Mouse (Mus musculus) skeletal muscle tissue, postnatal 0 days (tissue): ENCODE data around the gene Dnajb9. TPM values are rescaled to one million over a fixed set of nuclear protein-coding genes. Genes with fewer than 3 reads are reported as not detected.

ENCODE experiments used
- microRNA-seq, 2 experiments: library from miRNA; unstranded; fragments of <30 nt; microRNA quantifications; one replicate each; pipeline ENCODE4; 2016
- polyA plus RNA-seq: library from polyadenylated mRNA; unstranded; fragments of >200 nt; fragmentation: Nextera tagmentation; extraction: Ambion mirVana; gene quantifications from 2 replicates; pipeline ENCODE4 v1.2.1, GENCODE M21; 2015

Gene Dnajb9
- 19.4 and 24.0 TPM in 2 replicates for polyA plus RNA-seq

DNA sequence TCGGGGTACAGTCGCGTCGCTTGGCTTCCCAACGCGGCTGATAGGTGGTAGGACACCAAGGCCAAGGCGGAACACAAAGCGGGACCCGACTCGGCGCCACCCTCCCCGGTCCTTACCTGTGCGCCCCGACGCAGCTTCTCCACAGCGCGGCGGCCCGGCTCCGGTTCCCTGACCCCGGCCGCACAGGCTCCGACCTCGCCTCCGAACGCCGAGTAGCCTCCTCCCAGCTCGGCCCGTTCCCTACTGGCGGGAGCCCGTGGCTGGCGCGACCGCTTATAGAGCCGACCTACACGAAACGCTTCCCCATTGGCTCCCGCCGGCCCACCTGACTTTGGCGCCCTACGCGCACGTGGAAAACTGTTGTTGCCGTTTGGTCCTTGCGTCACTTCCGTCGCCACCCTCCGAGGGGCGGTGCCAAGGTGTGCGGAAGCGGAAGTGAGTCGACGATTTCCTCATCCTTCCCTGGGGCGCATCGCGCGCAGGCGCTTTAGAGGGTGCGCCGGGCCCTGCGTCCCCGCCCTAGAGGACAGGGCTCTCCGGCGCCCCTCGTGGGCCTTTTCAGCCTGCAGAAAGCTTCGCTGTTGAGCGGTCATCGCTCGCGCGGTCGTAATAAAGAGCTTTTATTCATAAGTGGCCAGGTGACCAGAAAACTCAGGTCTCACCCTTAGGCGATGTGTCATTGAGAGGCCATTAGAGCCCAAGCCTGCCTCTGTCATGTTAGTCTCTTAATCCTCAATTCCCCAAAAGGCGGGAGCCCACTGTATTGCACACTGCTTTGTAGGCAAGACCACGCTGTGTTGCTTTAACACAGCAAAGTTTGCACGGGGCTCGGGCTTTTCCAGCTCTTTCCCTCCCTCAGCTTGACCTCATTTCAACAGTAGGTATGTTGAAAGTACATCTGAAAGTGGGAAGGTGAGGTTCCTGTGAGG, at the start of gene Dnajb9:
TSS of gene Dnajb9 (minus strand) at position 503 of the 929 bp plus-strand sequence.

DNA sequence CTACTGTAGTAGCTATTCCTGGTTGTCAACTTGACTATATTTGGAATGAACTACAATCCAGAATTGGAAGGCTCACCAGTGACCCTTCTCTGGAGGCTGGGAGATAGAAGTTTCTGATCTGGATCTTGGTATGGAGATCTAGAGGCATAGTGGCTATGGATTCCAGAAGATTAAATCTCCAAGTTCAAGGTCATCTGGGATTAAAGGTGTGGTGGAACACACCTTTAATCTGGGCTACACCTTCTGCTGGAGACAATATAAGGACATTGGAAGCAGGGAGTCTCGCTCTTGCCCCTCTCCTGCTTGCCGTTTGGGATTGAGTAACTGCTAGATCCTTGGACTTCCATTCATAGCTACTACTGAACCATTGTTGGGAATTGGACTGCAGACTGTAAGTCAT, 10.9 kb upstream of the Dnajb9 start, which contains the start of gene Pnpla8:
TSS of gene Pnpla8 (plus strand) at position 301 of the 400 bp plus-strand sequence.

Small RNA genes lying within 50 kb of the gene (microRNA-seq; reads per million reads assigned to microRNA genes)
- gene Mir5627 = 0.20 to 0.42 reads per million in 2 experiments

Other genes starting within 250 kb of the Dnajb9 start
- gene Pnpla8, start 11.0 kb upstream of the Dnajb9 start, polyA plus RNA-seq = 64.5 and 84.5 TPM in 2 replicates
- gene Nrcam, start 118.6 kb upstream of the Dnajb9 start, polyA plus RNA-seq = 5.0 and 6.1 TPM in 2 replicates